Mouse (Mus musculus): Measurements from ENCODE around the gene Cpvl. TPM values are rescaled to one million over a fixed set of nuclear protein-coding genes. Genes with fewer than 3 reads are reported as not detected.

The Cpvl gene
- total and polyA plus RNA-seq, 3 experiments: not detected

DNA sequence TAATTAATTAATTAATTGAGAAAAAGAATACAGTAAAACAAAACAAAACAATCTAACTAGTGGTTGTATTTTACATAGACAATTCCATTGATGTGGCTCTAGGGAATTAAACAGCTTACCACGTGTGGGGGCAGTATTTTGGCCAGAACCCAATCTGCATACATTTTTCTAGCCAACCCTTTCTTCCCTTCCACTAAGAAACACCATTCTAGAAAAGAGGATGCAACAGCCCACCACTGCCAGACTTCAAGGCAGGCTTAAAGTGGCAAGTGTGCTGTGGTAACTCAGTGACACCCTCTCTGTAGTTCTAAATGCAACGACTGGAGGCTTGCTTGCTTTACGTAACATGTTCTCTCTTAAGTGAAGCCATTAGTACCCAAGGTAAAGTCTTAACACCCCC, 18.6 kb downstream of the Cpvl start:
- H3K27me3 ChIP-seq (ENCODE audit: control insufficient read depth in 1 of 2, insufficient read depth in 2 of 2, low read length in 2 of 2): no peaks in the 10 kb centered on the region
- H3K4me3 ChIP-seq (ENCODE audit: control insufficient read depth in 1 of 2, insufficient read depth in 1 of 2, low read depth in 2 of 2, low read length in 2 of 2): no peak overlapping the region
- no peak overlapping the region for H3K27ac ChIP-seq (ENCODE audit: control insufficient read depth, low read depth, low read length)
- DNase-seq (ENCODE audit: low read depth, low spot score): no peak
- no peaks in the 10 kb centered on the region for H3K79me2 ChIP-seq (ENCODE audit: control insufficient read depth, insufficient read depth, low read length, poor library complexity)
- H3K36me3 ChIP-seq (ENCODE audit: control insufficient read depth in 1 of 2, insufficient read depth in 2 of 2, low read length in 2 of 2): no peaks in the 10 kb centered on the region
- no peaks in the 10 kb centered on the region for H3K9me3 ChIP-seq (replicated peaks; ENCODE audit: insufficient read depth, low read length)
- TF ChIP-seq SMC3 (IDR thresholded peaks at IDR 0.05; ENCODE audit: low read depth, low read length): no peak
- TF ChIP-seq CTCF (IDR thresholded peaks at IDR 0.05 in 2 of 3, conservative IDR thresholded peaks at IDR 0.05 in 1 of 3; ENCODE audit: control insufficient read depth in 1 of 3, insufficient read depth in 1 of 3, low read depth in 2 of 3, low read length in 3 of 3, poor library complexity in 1 of 3, severe bottlenecking in 1 of 3): no peak
- H3K9ac ChIP-seq (ENCODE audit: control insufficient read depth, low read depth, low read length, poor library complexity, severe bottlenecking): no peak overlapping the region
- H3K4me1 ChIP-seq (ENCODE audit: control insufficient read depth in 1 of 2, insufficient read depth in 2 of 2, low read length in 2 of 2): no peaks in the 10 kb centered on the region

DNA sequence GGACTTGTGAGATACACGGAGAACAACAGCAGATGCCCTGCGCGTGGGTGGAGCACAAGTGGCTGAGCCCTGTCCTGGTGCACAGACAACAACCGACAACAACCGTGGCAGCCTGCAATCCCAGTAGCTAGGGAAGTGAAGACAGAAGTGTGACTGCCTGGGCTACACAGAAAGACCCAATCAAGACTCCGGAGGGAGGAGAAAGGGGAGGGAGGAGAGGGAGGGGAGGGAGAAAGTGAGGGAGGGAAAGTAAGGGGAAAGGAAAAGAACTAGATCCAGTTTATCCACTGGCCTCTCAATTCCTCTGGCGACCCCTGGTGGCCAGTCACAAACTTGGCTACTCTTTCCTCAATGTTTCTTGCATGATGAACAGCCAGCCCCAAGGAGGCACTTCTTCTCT, 20.1 kb downstream of the Cpvl start:
- H3K27ac ChIP-seq (ENCODE audit: control insufficient read depth, low read depth, low read length): no peak overlapping the region
- H3K4me3 ChIP-seq (ENCODE audit: control insufficient read depth in 1 of 2, insufficient read depth in 1 of 2, low read depth in 2 of 2, low read length in 2 of 2): no peak overlapping the region
- TF ChIP-seq SMC3 (IDR thresholded peaks at IDR 0.05; ENCODE audit: low read depth, low read length): peak; percentile 27
- TF ChIP-seq MYB (IDR thresholded peaks at IDR 0.05; ENCODE audit: low read depth, low read length): no peak
- peak; percentile 42 to 51 (median 48) for TF ChIP-seq CTCF (IDR thresholded peaks at IDR 0.05 in 2 of 3, conservative IDR thresholded peaks at IDR 0.05 in 1 of 3; ENCODE audit: control insufficient read depth in 1 of 3, insufficient read depth in 1 of 3, low read depth in 2 of 3, low read length in 3 of 3, poor library complexity in 1 of 3, severe bottlenecking in 1 of 3)
- TF ChIP-seq MAZ (IDR thresholded peaks at IDR 0.05; ENCODE audit: low read depth, low read length): no peak
- no peaks in the 10 kb centered on the region for H3K4me1 ChIP-seq (ENCODE audit: control insufficient read depth in 1 of 2, insufficient read depth in 2 of 2, low read length in 2 of 2)
- peak; percentile 17 for DNase-seq (ENCODE audit: low read depth, low spot score)
- H3K36me3 ChIP-seq (ENCODE audit: control insufficient read depth in 1 of 2, insufficient read depth in 2 of 2, low read length in 2 of 2): no peaks in the 10 kb centered on the region
- no peaks in the 10 kb centered on the region for H3K79me2 ChIP-seq (ENCODE audit: control insufficient read depth, insufficient read depth, low read length, poor library complexity)
- no peak overlapping the region for H3K9ac ChIP-seq (ENCODE audit: control insufficient read depth, low read depth, low read length, poor library complexity, severe bottlenecking)
- no peaks in the 10 kb centered on the region for H3K9me3 ChIP-seq (replicated peaks; ENCODE audit: insufficient read depth, low read length)
- H3K27me3 ChIP-seq (ENCODE audit: control insufficient read depth in 1 of 2, insufficient read depth in 2 of 2, low read length in 2 of 2): no peaks in the 10 kb centered on the region

DNA sequence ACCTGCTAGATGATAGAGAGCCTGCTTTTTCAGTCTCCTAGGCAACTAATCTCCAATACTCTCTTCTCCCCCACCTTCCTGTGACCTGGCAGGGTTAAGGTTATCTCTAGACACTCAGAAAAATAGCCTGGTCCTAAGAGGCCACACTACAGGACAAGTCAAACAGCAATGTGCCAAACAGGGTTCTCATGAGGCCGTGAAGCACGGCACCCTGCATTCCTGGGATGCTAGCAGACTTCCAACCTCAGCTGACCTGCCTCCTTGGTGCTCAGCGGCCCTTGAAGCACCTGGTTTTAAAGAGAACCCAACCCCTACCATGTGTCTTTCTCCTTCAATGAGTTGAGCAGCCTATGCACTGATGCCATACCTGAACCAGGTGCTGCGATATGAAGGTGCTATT, 22.0 kb downstream of the Cpvl start:
- Histone ChIP-seq H3K4me3 (ENCODE audit: control insufficient read depth in 1 of 2, insufficient read depth in 1 of 2, low read depth in 2 of 2, low read length in 2 of 2) (no peak overlapping the region), H3K9ac (ENCODE audit: control insufficient read depth, low read depth, low read length, poor library complexity, severe bottlenecking) (no peak overlapping the region), H3K36me3 (ENCODE audit: control insufficient read depth in 1 of 2, insufficient read depth in 2 of 2, low read length in 2 of 2) (no peaks in the 10 kb centered on the region), H3K4me1 (ENCODE audit: control insufficient read depth in 1 of 2, insufficient read depth in 2 of 2, low read length in 2 of 2) (no peaks in the 10 kb centered on the region), H3K27me3 (ENCODE audit: control insufficient read depth in 1 of 2, insufficient read depth in 2 of 2, low read length in 2 of 2) (no peaks in the 10 kb centered on the region), H3K9me3 (replicated peaks; ENCODE audit: insufficient read depth, low read length) (no peaks in the 10 kb centered on the region), H3K27ac (ENCODE audit: control insufficient read depth, low read depth, low read length) (no peak overlapping the region), H3K79me2 (ENCODE audit: control insufficient read depth, insufficient read depth, low read length, poor library complexity) (no peaks in the 10 kb centered on the region)
- TF ChIP-seq CHD2 (IDR thresholded peaks at IDR 0.05; ENCODE audit: low read length) (no peak), MEF2A (IDR thresholded peaks at IDR 0.05; ENCODE audit: extremely low read depth, insufficient replicate concordance, low read depth, low read length, poor library complexity, severe bottlenecking) (no peak), POLR2A (IDR thresholded peaks at IDR 0.05; ENCODE audit: control insufficient read depth in 1 of 2, insufficient read depth in 1 of 2, low read depth in 1 of 2, low read length in 2 of 2, poor library complexity in 1 of 2) (no peak), TCF12 (IDR thresholded peaks at IDR 0.05; ENCODE audit: low read depth, low read length) (no peak), ZKSCAN1 (IDR thresholded peaks at IDR 0.05; ENCODE audit: low read depth, low read length) (no peak), MYC (IDR thresholded peaks at IDR 0.05; ENCODE audit: low read depth, low read length) (no peak), CTCF (IDR thresholded peaks at IDR 0.05 in 2 of 3, conservative IDR thresholded peaks at IDR 0.05 in 1 of 3; ENCODE audit: control insufficient read depth in 1 of 3, insufficient read depth in 1 of 3, low read depth in 2 of 3, low read length in 3 of 3, poor library complexity in 1 of 3, severe bottlenecking in 1 of 3) (no peak), ZNF384 (IDR thresholded peaks at IDR 0.05; ENCODE audit: low read depth, low read length) (no peak), SIN3A (IDR thresholded peaks at IDR 0.05; ENCODE audit: low read length) (no peak), MXI1 (IDR thresholded peaks at IDR 0.05; ENCODE audit: low read depth, low read length) (no peak), JUND (IDR thresholded peaks at IDR 0.05; ENCODE audit: low read depth, low read length) (no peak), NELFE (IDR thresholded peaks at IDR 0.05; ENCODE audit: low read depth, low read length) (no peak), EP300 (IDR thresholded peaks at IDR 0.05; ENCODE audit: low read depth in 1 of 2, low read length in 2 of 2) (no peak), MYB (IDR thresholded peaks at IDR 0.05; ENCODE audit: low read depth, low read length) (no peak), ETS1 (IDR thresholded peaks at IDR 0.05; ENCODE audit: low read depth, low read length) (no peak), CHD1 (IDR thresholded peaks at IDR 0.05; ENCODE audit: low read depth, low read length) (no peak), SMC3 (IDR thresholded peaks at IDR 0.05; ENCODE audit: low read depth, low read length) (no peak), HCFC1 (IDR thresholded peaks at IDR 0.05; ENCODE audit: low read depth, low read length) (no peak)
- DNase-seq (ENCODE audit: low read depth, low spot score): no peak

All from MEL (cell line).